Mouse (Mus musculus) CH12.LX (cell line): ENCODE results near the gene Ext2. TPM values are rescaled to one million over a fixed set of nuclear protein-coding genes. Genes with fewer than 3 reads are reported as not detected.

Experiments
- DNase-seq: peaks from one replicate; pipeline ENCODE4 v3.0.0-alpha.2; 2013; ENCODE audit errors: extremely low read depth
- H3K27ac ChIP-seq: 2 replicates; pipeline ENCODE4 v1.5.1; 2012; ENCODE audit warnings: low read depth, mild to moderate bottlenecking, control low read depth, moderate library complexity; ENCODE audit not compliant: insufficient read depth
- H3K27me3 ChIP-seq: replicated peaks from 2 replicates; pipeline ENCODE3; 2012; ENCODE audit warnings: inconsistent platforms
- H3K36me3 ChIP-seq, 2 experiments: replicated peaks in 1 of 2; 2 replicates each; pipeline versions ENCODE3 to v1.6.1; 2012; ENCODE audit warnings: inconsistent platforms in 1 of 2, low read length in 1 of 2, mild to moderate bottlenecking in 1 of 2, mixed read lengths in 1 of 2, moderate library complexity in 1 of 2; ENCODE audit not compliant: control insufficient read depth in 1 of 2, insufficient read depth in 1 of 2
- H3K4me1 ChIP-seq, 2 experiments: 2 replicates each; pipeline ENCODE4 v1.6.1; 2012; ENCODE audit warnings: inconsistent platforms in 1 of 2, moderate library complexity in 1 of 2; ENCODE audit not compliant: insufficient read depth in 2 of 2, control insufficient read depth in 1 of 2
- H3K4me2 ChIP-seq: 2 replicates; pipeline ENCODE4 v1.6.1; 2012; ENCODE audit warnings: low read depth, mild to moderate bottlenecking, control low read depth; ENCODE audit not compliant: poor library complexity, insufficient read depth, severe bottlenecking
- H3K4me3 ChIP-seq, 3 experiments: fragments of 150-350 bp in 1 of 3; sonication (generic) in 1 of 3; replicated peaks in 1 of 3; 2 replicates each; pipeline versions ENCODE3 to v1.5.1; 2011 to 2012; ENCODE audit warnings: low read depth in 2 of 3, low read length in 2 of 3, mild to moderate bottlenecking in 2 of 3, moderate library complexity in 2 of 3, control low read depth in 1 of 3, improper control_type of control experiment in 1 of 3, inconsistent platforms in 1 of 3, mixed read lengths in 1 of 3; ENCODE audit not compliant: poor library complexity in 1 of 3
- H3K79me2 ChIP-seq: replicated peaks from 2 replicates; pipeline ENCODE4 v1.6.1; 2012; ENCODE audit warnings: mild to moderate bottlenecking, moderate library complexity; ENCODE audit not compliant: control insufficient read depth, poor library complexity, insufficient read depth, severe bottlenecking; ENCODE audit errors: extremely low read depth
- H3K9ac ChIP-seq: 2 replicates; pipeline ENCODE4 v1.6.1; 2012; ENCODE audit warnings: low read depth, mild to moderate bottlenecking, control low read depth, moderate library complexity; ENCODE audit not compliant: insufficient read depth
- H3K9me3 ChIP-seq: replicated peaks from 2 replicates; pipeline ENCODE3; 2012; ENCODE audit warnings: low read length, inconsistent platforms, mixed read lengths
- CHD1 ChIP-seq: IDR thresholded peaks from 2 replicates; pipeline ENCODE4 v1.6.1; 2012; ENCODE audit warnings: low read depth, low read length, improper control_type of control experiment, inconsistent platforms
- CHD2 ChIP-seq: IDR thresholded peaks from 2 replicates; pipeline ENCODE4 v1.6.1; 2011; ENCODE audit warnings: low read length, improper control_type of control experiment
- CTCF ChIP-seq, 2 experiments: IDR thresholded peaks in 1 of 2; conservative IDR thresholded peaks in 1 of 2; 2 replicates each; pipeline ENCODE4 v1.5.1; 2011 to 2012; ENCODE audit warnings: low read depth in 2 of 2, low read length in 2 of 2, improper control_type of control experiment in 1 of 2, inconsistent platforms in 1 of 2, mild to moderate bottlenecking in 1 of 2, moderate library complexity in 1 of 2
- E2F4 ChIP-seq: IDR thresholded peaks from 2 replicates; pipeline ENCODE4 v1.6.1; 2011; ENCODE audit warnings: low read depth, low read length, improper control_type of control experiment; ENCODE audit not compliant: insufficient replicate concordance
- ELF1 ChIP-seq: IDR thresholded peaks from 2 replicates; pipeline ENCODE4 v1.6.1; 2014; ENCODE audit warnings: low read depth, mild to moderate bottlenecking, inconsistent platforms, low read length, improper control_type of control experiment
- EP300 ChIP-seq: IDR thresholded peaks from 2 replicates; pipeline ENCODE4 v1.6.1; 2011; ENCODE audit warnings: low read length, improper control_type of control experiment
- IRF4 ChIP-seq: IDR thresholded peaks from 2 replicates; pipeline ENCODE4 v1.6.1; 2014; ENCODE audit warnings: low read depth, mild to moderate bottlenecking, inconsistent platforms, low read length, improper control_type of control experiment
- KAT2A ChIP-seq: IDR thresholded peaks from 2 replicates; pipeline ENCODE4 v1.6.1; 2012; ENCODE audit warnings: low read length, improper control_type of control experiment, inconsistent platforms; ENCODE audit not compliant: insufficient replicate concordance
- MAX ChIP-seq: IDR thresholded peaks from 2 replicates; pipeline ENCODE4 v1.6.1; 2011; ENCODE audit warnings: low read length, improper control_type of control experiment
- MEF2A ChIP-seq: IDR thresholded peaks from 2 replicates; pipeline ENCODE4 v1.6.1; 2014; ENCODE audit warnings: low read depth, mild to moderate bottlenecking, inconsistent platforms, low read length, improper control_type of control experiment, borderline replicate concordance
- MXI1 ChIP-seq: IDR thresholded peaks from 2 replicates; pipeline ENCODE4 v1.6.1; 2011; ENCODE audit warnings: mild to moderate bottlenecking, low read depth, low read length, improper control_type of control experiment
- PAX5 ChIP-seq: IDR thresholded peaks from 2 replicates; pipeline ENCODE4 v1.6.1; 2012; ENCODE audit warnings: low read length, inconsistent platforms, mixed read lengths
- RCOR1 ChIP-seq: conservative IDR thresholded peaks from 2 replicates; pipeline ENCODE4 v1.6.1; 2012; ENCODE audit warnings: low read depth, mild to moderate bottlenecking, inconsistent platforms, low read length, improper control_type of control experiment
- USF2 ChIP-seq: conservative IDR thresholded peaks from 2 replicates; pipeline ENCODE4 v1.6.1; 2011; ENCODE audit warnings: low read depth, low read length, improper control_type of control experiment
- ZC3H11A ChIP-seq: IDR thresholded peaks from 2 replicates; pipeline ENCODE4 v1.6.1; 2012; ENCODE audit warnings: low read depth, mild to moderate bottlenecking, inconsistent platforms, low read length, improper control_type of control experiment
- dilution Hi-C: fragments of 300-500 bp; cut with MboI; formaldehyde crosslinking; loops from 2 replicates; pipeline ENCODE4 v1.14.3; 2020; ENCODE audit warnings: low sequenced_read_pairs; ENCODE audit not compliant: extremely low pct_unique_long_range_greater_than_20kb, extremely low pct_ligation_motif_present
- in situ Hi-C: fragments of 300-500 bp; cut with MboI; formaldehyde crosslinking; loops from 3 replicates; pipeline ENCODE4 v1.14.3; 2019; ENCODE audit warnings: low sequenced_read_pairs, low pct_ligation_motif_present, low pct_unique_long_range_greater_than_20kb, mixed read lengths
- polyA plus RNA-seq: library from polyadenylated mRNA; unstranded; fragments of >175 nt; gene quantifications from 2 replicates; pipeline ENCODE4 v1.2.1, GENCODE M21; 2012; ENCODE audit warnings: low read depth; ENCODE audit not compliant: insufficient read length
- total RNA-seq, 2 experiments: library from RNA; depleted of rRNA; stranded (reverse); fragments of 300-350 nt in 1 of 2; fragments of >200 nt in 1 of 2; gene quantifications; 2 replicates each; pipeline ENCODE4 v1.2.3; 2012 to 2014

The Ext2 gene
- total and polyA plus RNA-seq, 3 experiments: 20.2 to 33.1 (median 26.9) TPM

DNA sequence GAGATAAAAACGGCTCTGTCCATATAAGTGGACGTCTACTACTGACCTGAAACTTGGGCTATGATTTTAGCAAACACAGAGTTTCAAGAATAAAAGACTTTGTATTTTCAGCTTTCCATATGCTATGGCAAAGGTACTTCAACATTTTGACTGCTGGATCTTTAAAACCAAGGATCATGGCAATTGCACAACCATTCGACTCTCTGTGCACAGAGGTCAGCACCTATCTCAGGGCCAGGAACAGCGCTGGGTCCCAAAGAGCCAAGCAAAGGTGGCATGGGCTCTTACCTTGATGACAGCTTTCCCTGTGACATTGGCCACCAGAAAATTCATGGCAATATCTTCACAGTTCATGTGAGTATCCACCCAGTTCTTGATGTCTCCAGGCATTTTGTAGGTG lies 118.2 kb downstream of the Ext2 start:
- no peaks in the 10 kb centered on the region for H3K27me3 ChIP-seq
- H3K27ac ChIP-seq: no peak overlapping the region
- in situ Hi-C loops: no loop called here
- H3K9me3 ChIP-seq: no peaks in the 10 kb centered on the region
- H3K4me1 ChIP-seq: no peaks in the 10 kb centered on the region
- no peak overlapping the region for H3K4me3 ChIP-seq
- H3K79me2 ChIP-seq: no peaks in the 10 kb centered on the region
- DNase-seq: no peak
- TF ChIP-seq MAX: no peak
- no peak for TF ChIP-seq CTCF (conservative IDR thresholded peaks at IDR 0.05 in 1 of 2, IDR thresholded peaks at IDR 0.05 in 1 of 2; ENCODE audit: low read depth in 2 of 2, low read length in 2 of 2)
- TF ChIP-seq USF2: no peak
- TF ChIP-seq ELF1: no peak
- no peak for TF ChIP-seq CHD1
- dilution Hi-C loops: no loop called here
- H3K36me3 ChIP-seq: peaks cover 4 to 44% of the 10 kb centered on the region in 2 experiments
- no peak overlapping the region for H3K4me2 ChIP-seq
- no peak overlapping the region for H3K9ac ChIP-seq

DNA sequence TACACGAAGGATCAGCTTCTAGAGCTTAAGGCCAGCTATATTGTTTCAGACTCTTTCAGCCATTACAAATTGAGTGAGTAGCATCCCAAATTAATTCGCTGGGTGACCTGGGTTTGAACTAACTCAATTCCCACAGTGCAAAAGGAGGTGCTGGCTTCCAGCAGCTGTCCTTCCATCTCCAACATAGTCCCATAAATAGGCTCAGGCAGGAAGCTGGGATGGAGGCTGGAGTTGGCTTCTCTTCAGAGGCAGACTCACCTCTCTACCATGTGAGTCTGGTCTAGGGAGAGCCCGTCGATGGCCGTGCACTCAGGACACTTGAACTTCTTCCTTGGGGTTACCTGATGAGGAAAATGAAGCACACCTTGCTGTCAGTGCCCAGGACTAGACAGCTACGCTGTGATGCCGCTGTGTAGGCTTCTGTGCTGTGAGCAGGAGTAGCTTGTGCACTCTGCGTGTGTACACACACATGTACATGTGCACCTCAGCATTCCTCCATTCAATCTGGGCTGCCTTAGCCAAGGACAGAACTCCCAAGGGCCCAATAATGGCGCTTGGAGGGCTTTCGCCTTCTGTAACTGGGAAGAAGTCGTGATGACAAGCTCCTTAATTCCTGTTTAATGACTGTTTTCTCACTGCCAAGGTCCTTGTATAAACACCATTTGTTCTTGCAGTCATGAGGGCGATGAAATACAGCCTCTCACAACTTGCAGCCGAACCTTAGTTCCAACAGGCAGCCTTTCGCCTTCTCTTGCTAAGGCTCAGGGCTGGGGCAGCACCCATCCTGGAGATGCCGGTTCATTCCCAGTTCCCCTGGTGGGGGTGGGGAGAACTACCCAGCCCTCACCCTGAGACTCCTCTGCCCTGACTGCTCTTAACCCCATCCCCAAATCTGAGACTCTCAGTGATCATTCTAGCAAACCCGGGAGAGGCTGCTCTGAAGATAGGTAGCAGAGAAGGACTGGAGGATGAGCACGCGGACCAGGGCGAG lies 119.1 kb downstream of the Ext2 start:
- H3K9me3 ChIP-seq: no peaks in the 10 kb centered on the region
- in situ Hi-C loops (no loop called here), dilution Hi-C loops (no loop called here)
- H3K9ac ChIP-seq: no peak overlapping the region
- no peaks in the 10 kb centered on the region for H3K79me2 ChIP-seq
- TF ChIP-seq MAX: no peak
- no peak for TF ChIP-seq PAX5
- no peak for TF ChIP-seq KAT2A
- no peak for TF ChIP-seq RCOR1
- no peak for TF ChIP-seq IRF4
- no peak for TF ChIP-seq E2F4
- no peak for TF ChIP-seq CHD2
- TF ChIP-seq EP300: no peak
- TF ChIP-seq CTCF (conservative IDR thresholded peaks at IDR 0.05 in 1 of 2, IDR thresholded peaks at IDR 0.05 in 1 of 2; ENCODE audit: low read depth in 2 of 2, low read length in 2 of 2): no peak
- TF ChIP-seq ZC3H11A: no peak
- TF ChIP-seq USF2: no peak
- TF ChIP-seq MEF2A: no peak
- no peak for TF ChIP-seq MXI1
- no peaks in the 10 kb centered on the region for H3K4me1 ChIP-seq
- peaks cover 4 to 51% of the 10 kb centered on the region in 2 experiments for H3K36me3 ChIP-seq
- no peak overlapping the region for H3K4me2 ChIP-seq
- no peak overlapping the region for H3K4me3 ChIP-seq
- no peak overlapping the region for H3K27ac ChIP-seq
- no peak for DNase-seq
- no peaks in the 10 kb centered on the region for H3K27me3 ChIP-seq
